In genomic region chr4:83253679-83254078, GRCm38 (mm10) we compare ENCODE assay signal across 31 mouse cellular contexts.
"Had no signal": no experiment of that assay in that cellular context is flagged by ENCODE, and none has a peak within 500 bp of the region (broad histone marks: within the 10 kb centered on the region; RNA-seq: fewer than 3 reads in every experiment).

No protein-coding gene starts in this region.

- H3K27ac ChIP-seq: limb, embryonic 10.5 days; limb, embryonic 12.5 days; limb, embryonic 13.5 days; limb, embryonic 15.5 days; liver, embryonic 12.5 days; liver, embryonic 13.5 days; liver, embryonic 14.5 days; liver, embryonic 15.5 days; lung, embryonic 15.5 days; macrophage; midbrain, embryonic 10.5 days; midbrain, embryonic 12.5 days; midbrain, embryonic 13.5 days; midbrain, embryonic 15.5 days had no signal

- H3K4me2 ChIP-seq: limb, embryonic 12.5 days; limb, embryonic 13.5 days; limb, embryonic 15.5 days; liver, embryonic 11.5 days; liver, embryonic 12.5 days; liver, embryonic 13.5 days; liver, embryonic 15.5 days; lung, embryonic 14.5 days; lung, embryonic 15.5 days; midbrain, embryonic 11.5 days; midbrain, embryonic 12.5 days; midbrain, embryonic 13.5 days; midbrain, embryonic 15.5 days had no signal

- H3K9me3 ChIP-seq: limb, embryonic 10.5 days; limb, embryonic 12.5 days; limb, embryonic 13.5 days; limb, embryonic 15.5 days; liver, embryonic 12.5 days; liver, embryonic 13.5 days; liver, embryonic 15.5 days; lung, embryonic 15.5 days; megakaryocyte, embryonic 14.5 days; midbrain, embryonic 10.5 days; midbrain, embryonic 12.5 days; midbrain, embryonic 13.5 days; midbrain, embryonic 15.5 days had no signal

- H3K9ac ChIP-seq: limb, embryonic 12.5 days; limb, embryonic 13.5 days; limb, embryonic 15.5 days; liver, embryonic 12.5 days; liver, embryonic 13.5 days; liver, embryonic 14.5 days; liver, embryonic 15.5 days; liver, postnatal 0 days; lung, embryonic 14.5 days; lung, embryonic 15.5 days; midbrain, embryonic 12.5 days; midbrain, embryonic 13.5 days; midbrain, embryonic 15.5 days had no signal

- H3K4me3 ChIP-seq: limb, embryonic 10.5 days; limb, embryonic 12.5 days; limb, embryonic 13.5 days; limb, embryonic 15.5 days; liver, embryonic 12.5 days; liver, embryonic 13.5 days; liver, embryonic 15.5 days; lung, embryonic 15.5 days; megakaryocyte, embryonic 14.5 days; midbrain, embryonic 10.5 days; midbrain, embryonic 12.5 days; midbrain, embryonic 13.5 days; midbrain, embryonic 15.5 days; myocyte had no signal

- DNase-seq: left cerebral cortex, postnatal 4 days; liver; liver, embryonic 13.5 days; liver, postnatal 0 days; lung, adult 18-20 months; lung, adult 2 months; lung, embryonic 14.5 days; lung, postnatal 10 days; lung, postnatal 14 days; lung, postnatal 36 days; lung, postnatal 4 days; midbrain, embryonic 14.5 days had no signal

- ATAC-seq: liver, embryonic 12.5 days; liver, postnatal 0 days; lung, postnatal 0 days; midbrain, embryonic 13.5 days; midbrain, embryonic 15.5 days; midbrain, embryonic 16.5 days had no signal

- H3K36me3 ChIP-seq: limb, embryonic 10.5 days; limb, embryonic 12.5 days; limb, embryonic 13.5 days; limb, embryonic 15.5 days; liver, embryonic 12.5 days; liver, embryonic 13.5 days; liver, embryonic 15.5 days; lung, embryonic 15.5 days; midbrain, embryonic 10.5 days; midbrain, embryonic 12.5 days; midbrain, embryonic 13.5 days; midbrain, embryonic 15.5 days had no signal

- H3K27me3 ChIP-seq: limb, embryonic 12.5 days; limb, embryonic 13.5 days; limb, embryonic 15.5 days; liver, embryonic 12.5 days; liver, embryonic 13.5 days; liver, embryonic 15.5 days; lung, embryonic 15.5 days; megakaryocyte, embryonic 14.5 days; midbrain, embryonic 12.5 days; midbrain, embryonic 13.5 days; midbrain, embryonic 15.5 days had no signal

- H3K4me1 ChIP-seq: limb, embryonic 10.5 days; limb, embryonic 13.5 days; limb, embryonic 15.5 days; liver, embryonic 12.5 days; liver, embryonic 13.5 days; liver, embryonic 15.5 days; lung, embryonic 15.5 days; midbrain, embryonic 12.5 days; midbrain, embryonic 13.5 days; midbrain, embryonic 15.5 days had no signal
